Mouse (Mus musculus): ENCODE data around the gene Rcvrn. TPM values are rescaled to one million over a fixed set of nuclear protein-coding genes. Genes with fewer than 3 reads are reported as not detected.
A peak's percentile ranks its signal among the peaks of the same experiment; 100 is the strongest.

The Rcvrn gene
- not detected in 2 replicates for polyA plus RNA-seq (2015; fragmentation: Nextera tagmentation; extraction: Ambion mirVana)

DNA sequence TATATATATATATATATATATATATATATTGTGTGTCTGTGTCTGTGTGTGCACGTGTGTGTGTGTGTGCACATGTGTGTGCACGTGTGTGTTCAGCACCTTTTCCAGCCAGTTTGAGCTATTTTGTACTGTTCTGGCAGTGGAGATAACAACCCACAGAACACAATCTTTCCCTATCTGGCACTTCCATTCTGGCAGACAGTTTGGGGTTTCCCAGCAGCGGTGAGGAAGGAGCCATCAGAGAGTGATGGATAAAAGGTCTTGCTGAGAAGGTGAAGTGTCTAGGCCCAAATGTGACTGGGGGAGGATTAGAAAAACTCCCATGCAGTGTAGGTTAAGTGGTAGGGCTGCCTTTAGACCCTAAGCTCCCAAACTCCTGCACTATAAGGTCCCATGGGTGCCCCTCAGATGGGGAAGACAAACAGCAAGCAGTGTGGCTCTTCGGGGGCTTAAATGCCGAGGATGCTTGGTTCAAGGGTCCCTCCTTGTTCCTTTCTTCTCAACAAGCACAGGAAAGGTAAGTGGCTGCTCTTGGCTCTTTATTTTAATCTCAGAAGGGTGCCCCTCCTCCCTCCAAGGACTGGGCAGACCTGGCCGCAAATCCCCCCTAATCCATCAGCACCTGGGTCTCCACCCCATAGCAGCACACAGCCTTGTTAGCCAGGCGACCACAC, at the start of gene Rcvrn:
Rcvrn (plus strand) TSS at position 624 of the 674 bp plus-strand sequence.
- Histone ChIP-seq H3K4me1 (replicated peaks) (no peaks in the 10 kb centered on the region), H3K4me2 (no peak within 1 kb of the TSS), H3K27ac (no peak within 1 kb of the TSS), H3K9me3 (no peaks in the 10 kb centered on the region), H3K27me3 (no peaks in the 10 kb centered on the region), H3K9ac (no peak within 1 kb of the TSS), H3K4me3 (no peak within 1 kb of the TSS), H3K36me3 (no peaks in the 10 kb centered on the region)
- no peak for ATAC-seq (ENCODE audit: low FRiP score)
- 73% methylated on average over 7 of the region's 7 CpGs for WGBS

DNA sequence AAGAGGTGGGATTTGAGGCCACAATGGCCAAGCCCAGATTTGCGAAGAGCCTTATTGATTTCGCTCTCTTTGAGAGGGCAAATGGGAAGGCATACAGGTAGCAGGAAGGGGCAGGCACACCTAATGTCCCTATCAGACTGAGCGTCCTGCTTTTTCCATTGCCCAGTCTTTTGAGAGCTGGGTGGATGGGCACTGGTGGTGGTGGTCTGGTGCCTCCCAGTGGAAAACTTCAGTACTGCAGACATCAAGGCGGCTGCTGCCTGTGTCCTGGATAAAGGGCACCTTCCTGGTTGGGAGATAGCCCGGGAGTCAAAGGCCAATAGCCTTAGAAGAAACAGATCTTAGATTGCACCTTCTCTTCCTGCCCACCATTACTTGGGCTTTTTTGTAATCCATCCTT, 47.4 kb upstream of the Rcvrn start:
- H3K9ac ChIP-seq, result no peak overlapping the region
- WGBS, result 38% methylated on average over 5 of the region's 5 CpGs
- H3K36me3 ChIP-seq, result no peaks in the 10 kb centered on the region
- no peak overlapping the region for H3K4me2 ChIP-seq
- no peaks in the 10 kb centered on the region for H3K9me3 ChIP-seq
- H3K27me3 ChIP-seq, result 0 out of 2 replicates have a peak, but pooled peaks cover 3% of the 10 kb centered on the region
- no peak for ATAC-seq (ENCODE audit: low FRiP score)
- H3K4me1 ChIP-seq (replicated peaks), result peaks cover 13% of the 10 kb centered on the region
- H3K27ac ChIP-seq, result no peak overlapping the region
- H3K4me3 ChIP-seq, result no peak overlapping the region

GRCm38 (mm10) chr11:67648651-67649407, 46.3 kb upstream of the Rcvrn start:
- no peak overlapping the region for H3K4me2 ChIP-seq
- H3K4me3 ChIP-seq, result no peak overlapping the region
- H3K4me1 ChIP-seq (replicated peaks), result peaks cover 15% of the 10 kb centered on the region
- ATAC-seq (ENCODE audit: low FRiP score), result no peak
- no peak overlapping the region for H3K9ac ChIP-seq
- H3K36me3 ChIP-seq, result no peaks in the 10 kb centered on the region
- H3K9me3 ChIP-seq, result no peaks in the 10 kb centered on the region
- 0 out of 2 replicates have a peak, but pooled peaks cover 6% of the 10 kb centered on the region for H3K27me3 ChIP-seq
- H3K27ac ChIP-seq, result no peak overlapping the region
- WGBS, result 78% methylated on average over 11 of the region's 11 CpGs

DNA sequence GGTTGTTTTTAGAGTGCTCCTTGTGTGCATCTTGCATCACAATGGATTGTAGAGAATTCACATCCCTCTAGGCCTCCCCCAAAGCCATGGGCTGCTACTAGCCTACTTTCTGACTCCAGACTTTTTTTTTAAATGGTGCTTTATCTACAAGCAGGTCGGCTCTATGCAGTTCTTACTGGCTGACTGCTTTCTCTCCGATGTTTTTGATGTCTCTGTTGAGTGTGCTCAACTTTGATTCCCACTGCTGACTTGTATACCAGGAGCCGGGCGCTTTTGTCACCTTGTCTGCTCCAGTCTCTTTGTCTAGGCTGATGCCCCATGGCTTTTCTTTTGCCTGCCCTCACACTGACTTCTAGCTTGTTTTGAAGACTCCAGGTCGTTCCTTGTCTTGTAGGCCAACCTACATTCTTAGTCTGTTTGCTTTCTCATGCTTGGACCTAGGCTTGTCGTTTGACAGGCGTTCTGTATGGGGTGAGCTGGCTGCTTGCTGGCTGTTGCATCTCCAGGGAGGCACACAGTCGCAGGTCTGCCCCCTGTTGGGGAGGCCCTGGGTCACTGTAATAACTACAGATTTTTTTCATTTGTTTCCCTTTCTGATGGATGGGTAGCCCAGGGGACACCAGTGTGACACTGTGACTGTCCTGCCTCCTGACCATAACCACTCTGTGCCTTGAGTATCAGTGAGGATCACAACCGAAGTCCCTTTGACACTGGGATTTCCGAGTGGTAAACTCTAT, 45.0 kb upstream of the Rcvrn start:
- WGBS, result 48% methylated on average over 10 of the region's 10 CpGs
- H3K27ac ChIP-seq, result no peak overlapping the region
- no peaks in the 10 kb centered on the region for H3K9me3 ChIP-seq
- no peak for ATAC-seq (ENCODE audit: low FRiP score)
- no peak overlapping the region for H3K4me2 ChIP-seq
- peaks cover 12% of the 10 kb centered on the region; the same call in 1 of the 2 replicates for H3K27me3 ChIP-seq
- H3K4me3 ChIP-seq, result no peak overlapping the region
- peaks cover 18% of the 10 kb centered on the region for H3K4me1 ChIP-seq (replicated peaks)
- no peak overlapping the region for H3K9ac ChIP-seq
- no peaks in the 10 kb centered on the region for H3K36me3 ChIP-seq

GRCm38 (mm10) chr11:67651731-67652130, 43.4 kb upstream of the Rcvrn start:
- ATAC-seq (ENCODE audit: low FRiP score), result no peak
- Histone ChIP-seq H3K36me3 (no peaks in the 10 kb centered on the region), H3K9me3 (no peaks in the 10 kb centered on the region), H3K4me2 (no peak overlapping the region), H3K27ac (no peak overlapping the region), H3K4me3 (no peak overlapping the region), H3K27me3 (peaks cover 15% of the 10 kb centered on the region; the same call in 1 of the 2 replicates), H3K9ac (no peak overlapping the region), H3K4me1 (replicated peaks) (peaks cover 23% of the 10 kb centered on the region)
- WGBS, result 74% methylated on average over 6 of the region's 6 CpGs

DNA sequence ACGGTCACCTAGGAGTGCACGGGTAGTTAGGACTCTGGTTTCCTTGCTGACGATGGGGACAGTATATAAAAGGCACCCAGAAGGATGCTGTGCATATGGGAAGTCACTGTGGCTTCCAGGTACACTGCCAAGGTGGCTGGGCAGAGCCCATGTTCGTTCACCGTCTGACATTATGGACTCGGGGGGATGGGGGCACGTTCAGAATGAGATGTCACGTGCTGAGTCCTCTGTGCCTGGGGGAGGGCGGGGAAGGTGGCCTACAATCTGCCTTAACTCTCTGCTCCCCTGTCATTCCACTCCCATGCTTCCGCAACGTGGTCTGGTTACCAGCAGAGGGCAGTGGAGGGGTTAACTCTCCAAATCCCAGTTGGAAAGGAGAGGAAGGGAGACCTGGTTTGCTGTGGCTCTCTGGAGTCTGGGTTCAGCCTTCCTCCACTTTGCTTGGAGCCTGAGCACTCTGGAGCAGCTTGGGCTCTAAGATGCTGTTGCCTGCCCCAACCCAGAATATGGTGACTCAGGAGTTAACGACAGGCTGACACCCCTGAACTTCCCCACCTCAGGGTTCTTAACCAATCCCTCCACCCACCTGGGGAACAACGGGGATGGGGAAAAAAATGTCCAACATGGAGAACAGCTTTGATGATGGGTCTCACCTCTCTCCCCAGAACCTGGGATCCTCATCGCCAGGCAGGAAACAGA, 42.8 kb upstream of the Rcvrn start:
- Histone ChIP-seq H3K27me3 (peaks cover 15% of the 10 kb centered on the region; the same call in 1 of the 2 replicates), H3K4me3 (no peak overlapping the region), H3K4me2 (peak overlapping the region; percentile 29), H3K36me3 (no peaks in the 10 kb centered on the region), H3K4me1 (replicated peaks) (peaks cover 27% of the 10 kb centered on the region), H3K9ac (0 out of 2 replicates have a peak overlapping the region, but pooled peaks have one; percentile 24), H3K9me3 (no peaks in the 10 kb centered on the region), H3K27ac (no peak overlapping the region)
- 17% methylated on average over 14 of the region's 14 CpGs for WGBS
- ATAC-seq (ENCODE audit: low FRiP score), result peak; percentile 26; the same call in 1 of the 2 replicates

DNA sequence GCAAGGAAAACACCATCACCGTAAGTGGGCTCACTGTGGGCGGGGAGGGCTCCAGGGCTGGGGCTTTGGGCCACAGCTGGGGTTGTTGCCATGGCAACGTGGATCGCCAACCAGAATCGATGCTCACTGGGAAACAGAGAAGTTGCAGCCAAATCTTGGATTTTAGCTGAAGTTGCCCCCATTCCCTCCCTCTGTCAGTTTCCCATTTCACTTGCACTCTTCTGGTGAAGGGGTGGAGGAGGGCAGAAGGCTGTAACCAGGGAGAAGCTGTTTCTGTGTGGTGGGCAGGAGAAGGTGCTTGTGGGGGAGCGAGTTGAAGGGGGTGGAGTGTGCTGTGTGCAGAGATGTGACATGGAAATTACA, 42.3 kb upstream of the Rcvrn start:
- Histone ChIP-seq H3K9ac (0 out of 2 replicates have a peak overlapping the region, but pooled peaks have one; percentile 24), H3K4me3 (no peak overlapping the region)
- no peak for ATAC-seq (ENCODE audit: low FRiP score)

DNA sequence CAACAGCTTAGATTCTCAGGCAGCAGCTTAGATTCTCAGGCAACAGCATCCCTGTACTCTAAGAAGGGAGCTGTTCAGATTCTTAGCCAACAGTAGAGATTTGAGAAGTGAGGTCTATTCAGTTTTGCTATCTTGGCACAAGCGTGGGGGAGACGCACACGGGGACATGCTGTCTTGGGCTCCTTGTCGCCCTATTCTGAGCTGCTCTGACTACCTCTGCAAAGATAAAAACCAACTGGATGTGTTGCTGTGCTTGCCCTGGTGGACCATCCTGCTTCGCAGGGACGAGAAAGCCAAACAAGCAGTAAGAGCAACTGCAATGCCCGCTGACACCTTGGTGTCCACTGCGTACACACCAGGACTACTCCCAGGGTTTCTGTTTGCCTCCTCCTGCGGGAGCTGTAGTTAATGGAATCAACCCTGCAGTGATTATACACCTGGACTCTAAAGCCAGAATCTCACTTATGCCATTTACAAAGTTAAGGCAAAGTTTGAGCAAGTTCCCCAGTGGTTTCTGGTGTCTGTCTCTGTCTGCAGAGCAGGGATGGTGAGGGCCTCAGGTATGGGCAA, 41.5 kb upstream of the Rcvrn start:
- H3K27me3 ChIP-seq, result peaks cover 15% of the 10 kb centered on the region; the same call in 1 of the 2 replicates
- H3K4me2 ChIP-seq, result no peak overlapping the region
- no peak overlapping the region for H3K9ac ChIP-seq
- peaks cover 30% of the 10 kb centered on the region for H3K4me1 ChIP-seq (replicated peaks)
- no peaks in the 10 kb centered on the region for H3K36me3 ChIP-seq
- no peak overlapping the region for H3K27ac ChIP-seq
- ATAC-seq (ENCODE audit: low FRiP score), result no peak
- WGBS, result 92% methylated on average over 9 of the region's 9 CpGs
- H3K4me3 ChIP-seq, result no peak overlapping the region
- no peaks in the 10 kb centered on the region for H3K9me3 ChIP-seq

More for the DNA sequence above, 42.3 kb upstream of the Rcvrn start:
- Histone ChIP-seq H3K9me3 (no peaks in the 10 kb centered on the region), H3K27me3 (peaks cover 15% of the 10 kb centered on the region; the same call in 1 of the 2 replicates), H3K27ac (no peak overlapping the region), H3K4me2 (peak overlapping the region; percentile 29), H3K36me3 (no peaks in the 10 kb centered on the region), H3K4me1 (replicated peaks) (peaks cover 30% of the 10 kb centered on the region)
- 26% methylated on average over 6 of the region's 6 CpGs for WGBS

DNA sequence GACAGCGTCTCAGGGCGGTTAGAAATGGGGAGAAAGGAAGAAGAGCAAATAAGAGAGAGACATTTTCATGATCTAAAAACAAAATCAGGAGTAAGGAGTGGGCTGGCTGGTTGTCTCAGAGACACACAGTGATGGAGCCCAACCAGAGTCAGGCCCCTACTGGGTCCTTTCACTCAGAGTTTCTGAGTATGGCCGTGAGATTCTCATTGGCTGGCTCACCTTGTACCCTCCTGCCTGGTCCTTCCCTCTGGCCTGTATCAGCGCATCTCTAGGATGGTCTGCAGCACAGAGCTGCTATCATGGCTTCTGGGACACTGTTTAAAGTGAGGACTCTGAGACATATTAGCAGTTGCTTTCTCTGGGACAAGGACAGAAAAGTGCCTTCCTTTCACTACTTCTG, 40.6 kb upstream of the Rcvrn start:
- Histone ChIP-seq H3K9ac (no peak overlapping the region), H3K4me2 (no peak overlapping the region), H3K4me1 (replicated peaks) (peaks cover 30% of the 10 kb centered on the region), H3K27ac (no peak overlapping the region), H3K9me3 (no peaks in the 10 kb centered on the region), H3K27me3 (peaks cover 15% of the 10 kb centered on the region; the same call in 1 of the 2 replicates), H3K4me3 (no peak overlapping the region), H3K36me3 (no peaks in the 10 kb centered on the region)
- 86% methylated on average over 4 of the region's 4 CpGs for WGBS
- ATAC-seq (ENCODE audit: low FRiP score), result no peak

GRCm38 (mm10) chr11:67655236-67655959, 39.7 kb upstream of the Rcvrn start:
- peaks cover 15% of the 10 kb centered on the region; the same call in 1 of the 2 replicates for H3K27me3 ChIP-seq
- no peaks in the 10 kb centered on the region for H3K9me3 ChIP-seq
- H3K9ac ChIP-seq, result peak overlapping the region; percentile 35; the same call in 1 of the 2 replicates
- WGBS, result 67% methylated on average over 17 of the region's 17 CpGs
- no peaks in the 10 kb centered on the region for H3K36me3 ChIP-seq
- no peak overlapping the region for H3K4me2 ChIP-seq
- peaks cover 30% of the 10 kb centered on the region for H3K4me1 ChIP-seq (replicated peaks)
- H3K27ac ChIP-seq, result no peak overlapping the region
- ATAC-seq (ENCODE audit: low FRiP score), result no peak
- H3K4me3 ChIP-seq, result no peak overlapping the region

DNA sequence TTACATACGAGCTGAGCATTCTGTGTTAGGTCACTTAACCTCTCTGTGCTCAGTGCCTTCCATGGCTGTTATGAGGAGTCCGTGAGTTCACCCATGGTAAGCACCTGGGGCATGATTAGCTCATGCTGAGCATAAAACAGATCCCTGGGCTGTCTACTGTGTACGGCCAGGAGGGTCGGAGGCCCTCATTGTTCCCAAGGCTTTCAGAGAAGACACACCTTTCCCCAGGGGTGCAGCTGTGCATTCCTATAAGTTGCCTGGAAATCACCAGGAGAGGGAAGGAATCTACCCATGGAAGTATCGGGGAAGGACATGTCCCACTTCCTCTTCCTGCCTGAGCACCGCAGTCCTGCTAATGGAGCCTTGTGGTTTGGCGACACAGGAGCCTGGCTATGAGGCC, 38.8 kb upstream of the Rcvrn start:
- WGBS, result 82% methylated on average over 7 of the region's 7 CpGs
- Histone ChIP-seq H3K4me2 (no peak overlapping the region), H3K27me3 (peaks cover 12% of the 10 kb centered on the region; the same call in 1 of the 2 replicates), H3K36me3 (no peaks in the 10 kb centered on the region), H3K9ac (no peak overlapping the region), H3K27ac (no peak overlapping the region), H3K9me3 (no peaks in the 10 kb centered on the region), H3K4me1 (replicated peaks) (peaks cover 30% of the 10 kb centered on the region), H3K4me3 (no peak overlapping the region)
- no peak for ATAC-seq (ENCODE audit: low FRiP score)

All from hindbrain, embryonic 13.5 days (tissue).